Mouse (Mus musculus) cerebellum, adult (tissue): Measurements from ENCODE around the gene Gm28374.
A peak's percentile ranks its signal among the peaks of the same experiment; 100 is the strongest.
"Not testable (repeated sequence)": the region's sequence is repeated elsewhere in the genome, so short reads cannot be mapped to it uniquely, and the experiment has no call there.

Experiments used
- ATAC-seq: cut with Nextera tagmentation; 2 replicates; pipeline ENCODE4 v1.9.2; 2017; ENCODE audit warnings: mild to moderate bottlenecking, moderate library complexity, mixed read lengths; ENCODE audit not compliant: insufficient number of reproducible peaks, low FRiP score, low TSS enrichment

Gene Gm28374

GRCm38 (mm10) chr19:6082156-6082555, at the start of gene Gm28374:
TSS of gene Gm28374 (minus strand) at chr19:6082256.
- ATAC-seq: no peak

DNA sequence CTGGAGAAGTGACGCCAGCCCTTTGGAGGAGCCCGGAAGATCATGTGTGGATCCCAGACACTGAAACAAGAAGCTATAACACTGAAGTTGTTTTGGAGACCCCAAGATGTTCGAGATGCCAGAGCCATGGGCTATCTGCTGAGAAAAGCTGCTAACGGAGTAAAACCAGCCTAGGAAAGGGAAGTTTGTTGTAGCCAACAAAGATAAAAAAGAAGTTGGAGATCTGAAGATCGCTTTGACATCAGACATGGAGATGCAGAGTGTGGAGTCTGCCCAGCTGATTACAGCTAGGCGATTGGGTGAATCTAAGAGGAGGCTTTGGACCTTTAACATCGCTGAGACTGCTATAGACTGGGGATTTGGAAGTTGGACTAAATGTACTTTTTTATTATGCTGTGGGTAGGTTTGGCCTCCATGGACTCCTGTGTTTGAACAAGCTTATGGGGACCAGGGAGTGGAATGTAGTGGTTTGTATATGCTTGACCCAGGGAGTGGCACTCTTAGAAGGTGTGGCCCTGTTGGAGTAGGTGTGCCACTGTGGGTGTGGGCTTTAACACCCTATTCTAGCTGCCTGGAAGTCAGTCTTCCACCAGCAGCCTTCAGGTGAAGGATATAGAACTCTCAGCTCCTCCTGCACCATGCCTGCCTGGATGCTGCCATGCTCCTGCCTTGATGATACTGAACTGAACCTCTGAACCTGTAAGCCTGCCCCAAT, 48.5 kb upstream of the Gm28374 start:
- ATAC-seq: not testable (repeated sequence)

DNA sequence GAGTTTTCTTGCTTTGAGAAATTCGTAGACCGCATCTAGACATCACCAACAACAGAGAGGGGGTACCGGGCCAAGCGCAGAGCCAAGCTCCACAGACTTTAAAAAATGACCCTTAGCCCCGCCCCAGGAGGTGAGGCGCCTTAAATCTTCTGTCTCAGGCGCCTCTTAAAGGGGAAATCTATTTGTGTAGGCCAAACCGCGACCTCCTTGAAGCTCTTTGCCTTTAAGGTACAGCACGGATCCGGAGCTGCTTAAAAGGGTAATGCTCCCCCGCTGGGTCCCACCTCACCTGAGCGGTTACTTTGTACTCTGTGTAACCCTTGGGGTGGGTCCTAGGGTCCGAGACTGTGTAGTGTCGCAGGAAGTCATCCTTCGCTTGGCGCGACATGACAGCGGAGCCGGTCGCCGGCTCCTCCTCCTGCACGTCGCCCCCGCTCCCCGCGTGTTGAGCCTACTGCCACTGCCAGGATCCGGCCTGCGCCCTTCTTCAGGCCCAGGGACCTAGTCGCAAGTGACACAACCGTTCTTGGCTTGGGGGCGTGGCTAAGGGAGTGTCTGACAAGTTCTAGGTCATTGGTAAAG, 45.8 kb upstream of the Gm28374 start, which contains the start of gene Snx15:
Snx15 (minus strand) TSS at position 545 of the 582 bp plus-strand sequence.
- ATAC-seq: peak; percentile 96

- no peak for ATAC-seq
Measured at GRCm38 (mm10) chr19:6126789-6127580, 44.9 kb upstream of the Gm28374 start.

DNA sequence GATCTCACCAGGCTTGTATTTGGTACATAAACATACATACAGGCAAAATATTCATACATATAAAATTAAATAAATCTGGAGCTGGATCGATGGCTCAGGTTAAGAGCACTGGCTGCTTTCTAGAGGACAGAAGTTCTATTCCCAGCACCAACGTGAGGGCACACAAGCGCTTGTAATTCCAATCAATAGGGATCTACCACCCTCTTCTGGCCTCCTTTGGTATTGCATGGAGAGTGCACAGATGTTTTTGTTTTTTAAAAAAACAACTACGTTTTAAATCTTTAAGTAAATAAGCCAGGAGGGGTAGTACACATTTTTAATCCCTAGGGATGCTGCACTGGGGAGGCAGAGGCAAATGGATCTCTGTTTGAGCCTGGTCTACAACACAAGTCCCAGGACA, 44.2 kb upstream of the Gm28374 start:
- no peak for ATAC-seq

DNA sequence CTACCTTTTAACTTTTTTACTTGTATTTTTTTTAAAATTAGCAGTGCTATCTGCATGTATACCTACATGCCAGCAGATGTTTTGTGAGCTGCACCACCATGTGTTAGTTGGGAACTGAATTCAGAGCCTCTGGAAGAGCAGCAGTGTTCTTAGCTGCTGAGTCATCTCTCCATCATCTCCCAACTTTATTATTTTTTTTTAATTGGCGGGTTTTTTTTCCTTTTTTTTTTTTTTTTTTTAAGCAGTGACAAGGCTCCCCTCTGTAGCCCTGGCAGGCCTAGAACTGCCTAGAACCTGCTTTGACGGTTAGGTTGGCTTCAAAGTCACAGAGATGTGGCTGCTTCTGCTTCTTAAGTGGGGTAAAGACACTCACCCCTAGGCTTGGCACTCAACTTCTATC, 42.8 kb upstream of the Gm28374 start:
- ATAC-seq: no peak

DNA sequence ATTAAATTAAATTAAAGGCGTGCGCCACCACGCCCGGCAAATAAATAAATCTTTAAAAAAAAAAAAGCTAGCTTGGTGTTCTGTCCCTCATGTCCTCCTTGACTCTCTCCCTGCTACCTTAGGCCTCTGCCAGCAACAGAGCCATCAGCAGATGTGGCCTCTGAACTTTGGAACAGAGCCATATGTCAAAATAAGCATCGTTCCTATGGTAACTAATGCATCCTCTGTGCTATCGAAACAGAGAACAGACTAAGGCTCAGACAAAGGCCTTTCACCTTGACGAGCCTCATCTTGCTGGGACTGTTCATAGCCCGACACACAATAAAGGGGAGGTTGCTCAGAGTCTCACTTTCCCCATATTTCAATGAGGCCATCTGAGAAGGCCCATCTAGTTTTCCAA, 41.3 kb upstream of the Gm28374 start:
- ATAC-seq: no peak

DNA sequence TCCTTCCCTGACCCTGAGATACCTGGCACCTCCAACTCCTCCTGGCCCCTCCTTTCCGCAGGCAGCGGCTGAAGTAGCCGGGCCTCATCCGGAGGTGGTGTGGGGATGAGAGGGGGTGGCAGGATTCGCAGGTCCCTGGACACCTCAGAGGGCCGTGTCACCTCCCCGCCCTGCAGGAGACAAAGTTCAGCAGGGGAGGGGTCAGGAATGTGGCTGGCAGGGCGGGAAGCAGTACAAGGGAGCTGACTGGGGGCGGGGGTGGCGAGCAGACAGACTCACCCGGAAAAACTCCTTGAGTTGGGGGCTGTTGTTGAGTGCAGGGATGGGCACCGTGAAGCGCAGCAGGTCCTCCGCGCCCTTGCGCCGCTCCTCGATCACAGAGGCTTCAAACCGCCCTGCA, 39.7 kb upstream of the Gm28374 start:
- ATAC-seq: no peak

GRCm38 (mm10) chr19:6118677-6119185, 36.7 kb upstream of the Gm28374 start:
- no peak for ATAC-seq

- peak; percentile 77; the same call in 1 of the 2 replicates for ATAC-seq
Measured at GRCm38 (mm10) chr19:6117986-6118676, 36.1 kb upstream of the Gm28374 start, which contains the start of gene Sac3d1. TSS of gene Sac3d1 (minus strand) at chr19:6118650.

DNA sequence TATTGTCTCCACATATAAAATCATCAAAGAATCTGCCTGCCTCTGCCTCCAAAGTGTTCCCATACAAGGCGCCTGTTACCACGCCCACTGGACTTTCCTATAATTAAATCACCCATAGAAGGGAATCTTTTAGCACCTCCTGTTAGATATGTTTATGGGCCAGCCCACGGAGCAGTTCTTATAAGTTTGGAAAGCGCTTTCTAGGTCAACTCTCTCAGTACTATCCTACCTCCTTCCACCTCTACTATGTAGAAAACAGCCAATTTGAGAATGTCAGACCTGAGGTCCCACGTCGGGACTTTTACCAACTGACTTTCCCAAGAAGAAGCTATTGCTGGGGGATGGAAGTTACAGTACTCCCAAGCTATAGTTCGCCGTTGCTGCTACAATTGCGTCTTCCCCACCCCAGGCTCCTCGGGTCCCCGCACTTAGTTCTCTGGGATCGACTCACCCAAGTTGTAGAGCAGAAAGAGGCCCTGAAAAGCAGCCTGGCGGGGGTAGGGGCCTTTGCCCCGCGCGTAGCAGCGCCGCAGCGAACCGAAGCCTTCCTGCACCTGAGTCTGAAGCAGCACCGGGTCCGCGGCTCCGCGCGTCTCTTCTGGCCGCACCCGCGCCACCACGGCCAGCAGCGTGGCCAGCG, 35.4 kb upstream of the Gm28374 start:
- ATAC-seq: no peak; the same call in 1 of the 2 replicates

DNA sequence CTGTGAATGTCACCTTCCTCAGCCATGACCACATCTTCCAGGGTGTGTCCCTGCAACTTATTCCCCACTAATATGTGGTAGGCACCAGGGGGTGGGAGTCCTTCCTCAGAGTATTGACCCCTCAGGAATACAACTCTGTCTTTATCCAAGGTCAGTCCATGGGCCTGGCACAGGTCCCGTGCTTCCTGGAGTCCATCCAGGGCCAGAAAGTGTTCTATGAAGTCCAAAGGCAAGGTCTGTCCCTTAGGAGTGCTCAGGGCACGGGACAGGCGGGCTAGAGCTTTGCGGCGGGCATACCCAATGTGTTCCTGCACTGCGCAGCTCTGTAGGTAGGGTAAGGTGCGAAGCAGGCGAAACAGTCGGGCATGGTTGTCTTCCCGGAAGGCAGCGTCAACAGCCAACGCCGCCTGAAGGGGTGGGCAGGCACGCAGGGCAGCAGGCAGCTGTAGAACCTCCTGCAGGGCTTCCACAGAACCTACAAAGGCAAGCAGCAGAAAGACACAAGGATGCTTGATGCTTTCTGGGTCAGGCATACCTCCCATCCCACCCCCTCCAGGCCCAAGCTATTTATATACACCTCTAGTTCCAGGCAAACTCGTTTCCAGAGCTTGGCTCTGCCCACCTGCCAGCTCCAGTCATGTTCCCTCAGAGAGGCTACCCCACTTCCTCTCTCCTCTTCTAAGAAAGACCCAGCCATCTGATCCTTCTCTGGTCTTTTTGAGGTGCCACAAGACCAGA, 34.2 kb upstream of the Gm28374 start:
- ATAC-seq: no peak

DNA sequence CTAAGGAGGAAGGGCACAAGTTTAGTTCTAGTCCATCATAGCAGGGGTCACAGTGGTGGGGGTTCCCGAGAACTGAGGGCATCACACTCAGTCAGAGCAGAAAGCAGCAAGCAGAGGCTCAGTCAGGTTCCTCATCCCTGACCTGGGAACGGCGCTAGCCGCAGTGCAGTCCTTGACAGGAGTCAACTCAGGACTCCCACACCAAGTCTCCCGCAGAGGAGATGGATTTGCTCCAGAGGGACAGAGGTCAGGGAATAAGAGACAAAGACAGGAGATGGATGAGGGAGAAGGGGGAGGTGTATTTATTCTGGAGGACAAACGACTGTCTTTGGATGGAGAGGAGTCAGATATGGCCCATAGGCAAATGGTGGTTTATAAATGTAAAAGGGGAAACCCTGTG, 31.1 kb upstream of the Gm28374 start:
- no peak for ATAC-seq

- ATAC-seq: no peak
Measured at GRCm38 (mm10) chr19:6105586-6105985, 23.5 kb upstream of the Gm28374 start, which contains the start of gene Naaladl1. TSS of gene Naaladl1 (plus strand) at chr19:6105782.

DNA sequence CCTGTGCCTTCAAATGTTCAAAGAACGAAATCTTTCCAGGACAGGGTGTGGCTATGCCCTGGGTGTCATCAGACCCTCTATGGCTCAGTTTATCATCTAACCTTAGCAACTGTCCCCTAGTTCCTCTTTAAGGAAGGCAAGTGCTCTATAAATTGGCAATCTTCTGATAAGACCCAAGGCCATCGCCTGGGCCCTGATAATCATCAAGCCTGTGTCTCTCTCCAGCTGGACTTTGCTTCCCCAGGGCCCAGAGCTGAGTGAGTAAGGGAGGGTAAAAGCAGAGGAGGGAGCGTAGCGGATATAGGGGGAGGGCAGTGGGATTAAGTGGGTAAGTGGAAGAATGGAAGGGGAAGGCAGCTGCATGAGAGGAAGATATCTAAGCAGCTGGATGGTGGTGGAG, 22.4 kb upstream of the Gm28374 start:
- no peak for ATAC-seq

- no peak for ATAC-seq
Measured at GRCm38 (mm10) chr19:6102169-6102853, 20.3 kb upstream of the Gm28374 start.

DNA sequence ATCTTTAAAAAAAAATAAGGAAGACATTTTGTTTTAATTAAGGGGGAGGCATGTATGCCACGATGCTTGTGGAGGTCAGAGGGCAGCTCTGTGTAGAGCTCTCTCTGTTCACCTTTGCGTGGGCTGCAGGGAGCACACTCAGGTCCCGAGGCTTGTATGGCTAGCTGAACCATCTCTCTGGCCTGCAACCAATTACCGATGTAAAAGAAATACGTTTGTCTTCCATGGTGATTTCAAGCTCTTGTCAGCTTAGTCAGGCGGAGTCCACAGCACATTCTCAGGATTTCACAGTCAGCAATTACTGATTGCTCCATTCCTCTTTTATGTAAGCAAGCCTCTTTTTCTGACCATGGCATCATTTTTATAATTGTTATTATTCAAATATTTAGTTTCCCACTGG, 19.1 kb upstream of the Gm28374 start:
- ATAC-seq: no peak

DNA sequence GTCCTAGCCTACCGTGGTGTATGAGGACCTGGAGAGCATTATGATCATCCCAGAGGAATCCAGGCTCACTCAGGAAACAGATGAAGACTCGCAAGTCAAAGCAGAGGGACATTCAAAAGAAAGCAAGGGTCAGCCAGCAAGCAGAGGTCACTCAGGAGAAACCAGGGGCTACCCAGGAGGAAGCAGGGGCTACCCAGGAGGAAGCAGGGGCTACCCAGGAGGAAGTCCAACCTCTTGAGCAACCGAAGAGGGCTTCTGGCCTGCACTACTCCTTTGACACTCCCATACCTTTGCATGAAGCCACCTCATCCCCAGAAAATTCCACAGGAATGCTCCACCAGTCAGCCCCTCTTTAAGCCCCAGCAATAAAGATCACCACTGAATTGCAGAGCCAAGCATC, 15.8 kb upstream of the Gm28374 start:
- no peak for ATAC-seq

DNA sequence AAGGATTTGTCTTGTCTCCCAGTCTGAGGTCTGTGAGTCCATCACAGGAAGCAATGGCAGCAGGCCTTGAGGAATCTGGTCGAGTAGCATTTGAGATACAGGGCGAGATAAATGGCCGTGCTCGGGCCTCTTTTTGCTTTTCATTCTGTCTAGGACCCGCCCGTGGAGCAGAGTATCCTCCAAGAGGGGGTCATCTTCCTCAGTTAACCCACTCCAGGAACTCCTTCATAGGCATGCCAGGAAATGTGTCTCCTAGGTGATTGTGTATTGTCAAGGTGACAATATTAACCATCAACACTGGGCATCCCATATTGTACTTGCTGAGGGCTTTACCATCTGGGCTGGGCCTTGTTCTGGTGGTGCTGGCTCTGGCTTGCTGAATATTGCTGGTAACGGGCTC, 12.1 kb upstream of the Gm28374 start, which contains the start of gene AC131692.1:
AC131692.1 (plus strand) TSS at position 301 of the 400 bp plus-strand sequence.
- ATAC-seq: no peak
